Mouse (Mus musculus) ovary, postnatal 10 days (tissue): ENCODE measurements around the gene A530016L24Rik.

ENCODE experiments used
- DNase-seq: peaks from one replicate; pipeline ENCODE4 v3.0.0; 2022; ENCODE audit warnings: low spot score

The A530016L24Rik gene

DNA sequence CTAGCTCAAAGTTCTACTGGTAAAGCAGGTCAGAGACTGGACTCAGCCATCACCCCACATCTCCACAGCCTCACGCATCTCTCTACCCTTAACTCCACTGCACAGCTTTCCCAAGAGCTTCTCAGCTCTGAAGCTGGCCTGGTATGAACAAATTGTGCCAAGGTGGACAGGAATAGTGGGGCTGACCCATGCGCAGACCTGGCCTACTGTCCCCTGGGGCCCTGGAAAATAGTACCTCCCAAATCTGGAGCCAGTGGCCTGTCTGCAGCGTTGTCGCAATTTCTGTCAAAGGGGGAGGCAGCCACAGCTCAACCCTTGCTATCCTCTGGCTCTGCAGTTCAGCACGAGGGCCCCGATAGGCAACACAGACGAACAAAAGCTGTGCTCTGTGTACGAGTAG lies at the start of gene A530016L24Rik:
Gene A530016L24Rik, plus strand, starts transcription at position 315 of the 400 bp plus-strand sequence.
- DNase-seq: no peak

DNA sequence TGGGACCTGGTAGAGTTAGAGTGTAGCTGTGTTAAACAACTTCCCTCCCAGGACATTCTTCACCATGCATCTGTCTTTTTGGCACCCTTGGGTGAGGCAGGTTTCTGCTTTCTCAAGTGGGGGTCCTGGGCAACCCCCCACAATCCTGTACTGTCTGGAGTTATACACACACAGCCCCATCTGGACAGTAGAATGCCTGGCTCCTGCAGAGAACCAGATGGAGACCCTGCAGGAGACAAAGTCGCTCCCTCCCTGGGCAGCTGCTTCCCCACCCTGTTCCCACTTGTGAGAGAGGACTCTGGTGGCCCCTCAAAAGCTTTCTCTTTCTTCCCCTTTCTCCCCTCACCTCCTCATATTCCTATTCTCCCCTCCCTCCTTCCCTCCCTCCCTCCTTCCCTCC lies 49.3 kb upstream of the A530016L24Rik start:
- no peak for DNase-seq

DNA sequence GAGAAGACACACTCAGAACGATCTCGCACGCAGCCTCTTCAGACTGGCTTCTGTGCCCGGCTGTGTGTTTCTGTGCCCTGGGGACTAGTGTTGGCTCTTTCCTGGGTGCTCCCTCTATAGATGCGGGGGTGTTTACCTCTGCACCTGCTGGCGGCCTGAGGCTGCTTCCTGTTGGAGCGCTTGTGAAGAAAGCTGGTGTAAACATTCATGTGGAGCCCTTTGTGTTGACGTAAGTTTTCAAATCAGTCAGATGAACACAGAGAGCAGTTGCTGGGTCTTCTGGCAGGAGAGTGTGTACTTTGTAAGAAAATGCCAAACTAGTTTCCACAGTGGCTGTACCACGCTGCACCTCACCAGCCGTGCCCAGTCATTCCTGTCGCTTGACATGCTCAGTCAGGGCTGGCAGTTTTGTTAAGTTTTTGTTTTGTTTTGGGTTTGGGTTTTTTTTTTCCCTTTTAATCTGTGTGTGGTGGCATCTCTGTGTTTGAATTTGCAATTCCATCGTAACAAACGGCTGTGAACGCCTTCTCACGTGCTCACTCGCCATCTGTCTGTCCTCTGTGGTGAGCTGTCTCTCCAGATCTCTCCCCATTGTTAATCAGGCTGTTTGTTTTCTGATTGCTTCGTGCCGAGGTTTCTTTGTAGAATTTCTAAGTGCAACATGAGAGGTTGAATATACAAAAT lies 40.0 kb upstream of the A530016L24Rik start:
- no peak for DNase-seq

DNA sequence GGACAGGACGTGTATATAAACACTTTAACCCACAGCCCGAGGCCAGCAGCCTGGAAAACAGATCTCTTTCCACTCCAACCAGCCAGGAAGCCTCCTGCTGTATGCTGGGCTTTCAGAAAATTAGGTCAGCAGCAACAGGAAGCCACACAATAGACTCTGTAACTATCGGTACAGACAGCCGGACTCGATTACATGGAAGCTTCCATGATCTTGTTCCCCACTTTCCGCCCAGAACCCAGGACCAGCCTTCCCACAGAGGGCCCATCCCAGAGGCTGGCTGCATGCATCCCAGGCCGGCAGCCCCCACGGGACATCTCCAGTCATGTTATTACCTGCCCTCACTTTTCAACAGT lies 39.4 kb upstream of the A530016L24Rik start:
- DNase-seq: no peak

DNA sequence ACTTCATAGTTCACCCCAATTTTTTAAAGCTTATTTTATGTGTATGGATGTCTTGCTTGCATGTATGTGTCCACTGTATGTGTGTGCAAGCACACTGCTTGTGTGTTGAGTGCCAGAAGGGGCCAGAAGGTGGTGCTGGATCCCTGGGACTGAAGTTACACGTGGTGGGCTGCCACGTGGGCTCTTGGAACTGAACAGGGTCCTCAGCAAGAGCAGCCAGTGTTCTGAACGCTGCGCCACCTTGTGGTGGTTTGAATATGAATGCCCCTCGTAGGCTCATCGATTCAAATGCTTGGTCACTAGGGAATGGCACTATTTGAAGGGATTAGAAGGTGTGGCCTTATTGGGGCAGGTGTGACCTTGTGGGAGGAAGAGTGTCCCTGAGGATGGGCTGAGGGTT lies 38.4 kb upstream of the A530016L24Rik start:
- DNase-seq: no peak

DNA sequence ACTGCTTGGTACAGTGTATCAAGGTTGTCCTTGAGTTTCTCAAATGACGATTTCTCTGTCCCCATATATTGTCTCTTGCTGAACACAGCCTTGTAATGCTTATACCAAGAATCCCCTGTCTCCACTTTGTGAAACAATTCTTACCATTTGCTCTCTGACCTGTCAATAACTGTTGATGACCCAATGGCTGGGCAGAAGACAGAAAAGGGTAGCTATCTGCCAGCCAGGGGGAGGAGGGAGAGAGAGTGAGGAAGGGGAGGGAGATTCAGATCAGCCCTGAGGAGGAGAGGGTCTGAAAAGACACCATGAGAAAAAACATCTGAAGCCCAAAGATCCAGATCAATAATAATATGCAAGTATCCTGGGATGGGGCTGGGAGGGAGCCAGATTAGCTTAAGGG lies 37.9 kb upstream of the A530016L24Rik start:
- no peak for DNase-seq

DNA sequence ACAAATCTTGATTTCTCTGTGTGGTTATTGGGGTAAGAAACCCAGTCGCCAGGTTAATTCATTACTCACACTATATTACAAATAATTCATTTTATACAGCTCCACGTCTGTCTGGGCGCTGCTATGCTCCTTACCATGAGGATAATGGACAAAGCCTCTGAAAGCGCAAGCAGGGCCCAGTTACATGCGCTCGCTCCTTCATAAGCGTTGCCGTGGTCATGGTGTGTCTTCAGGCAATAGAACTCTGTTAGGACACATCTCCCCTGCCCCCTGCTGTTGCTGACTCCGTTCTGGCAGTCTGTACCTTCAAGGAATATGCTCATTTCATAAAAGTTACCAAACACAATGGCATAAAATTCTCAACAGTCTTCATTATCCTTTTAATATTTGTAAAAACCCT lies 37.4 kb upstream of the A530016L24Rik start:
- no peak for DNase-seq

DNA sequence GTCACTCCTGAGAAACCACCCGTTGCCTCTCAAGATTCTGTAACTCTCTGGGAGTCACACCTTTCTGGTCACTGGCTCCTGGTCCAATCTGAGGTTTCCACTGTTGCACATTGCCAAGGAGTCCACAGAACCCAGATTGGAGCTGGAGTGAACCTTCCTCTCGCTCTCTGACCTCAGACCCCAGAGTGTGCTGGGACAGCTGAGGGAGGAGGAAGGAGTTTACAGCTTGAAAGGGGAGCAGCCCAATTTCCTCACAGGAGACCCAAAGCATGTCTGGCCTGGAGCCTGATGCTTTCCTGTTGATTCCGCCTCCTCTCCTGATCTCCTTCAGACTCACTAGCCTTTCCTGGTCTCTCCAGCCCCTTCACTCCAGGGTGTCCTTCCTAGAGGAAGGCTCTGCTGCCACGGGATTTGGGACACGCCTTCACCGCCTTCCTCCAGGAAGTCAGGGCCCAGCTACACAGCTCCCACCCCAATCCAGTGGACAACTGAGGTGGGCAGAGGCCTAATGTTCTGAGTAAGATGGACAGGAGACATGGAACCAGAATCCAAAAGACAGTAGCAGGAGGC lies 33.0 kb upstream of the A530016L24Rik start:
- no peak for DNase-seq

DNA sequence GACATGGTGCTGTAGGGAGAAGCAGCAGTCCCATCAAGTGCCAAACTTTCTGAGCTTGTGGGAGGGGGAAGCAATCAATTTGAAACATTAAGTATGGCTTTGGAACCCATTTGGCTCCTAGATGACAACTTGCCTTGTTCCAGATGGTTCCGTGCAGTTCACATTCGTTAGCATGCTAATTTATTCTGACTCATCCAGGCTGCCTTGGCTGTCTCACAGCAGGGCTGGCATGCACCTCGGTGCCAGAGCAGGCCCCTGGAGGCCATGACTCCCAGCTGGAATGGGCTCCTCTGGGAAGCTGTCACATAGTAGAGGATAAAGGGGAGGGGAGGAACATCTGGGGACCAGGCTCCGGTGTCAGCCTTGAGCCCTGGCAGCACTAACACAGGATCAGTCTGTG lies 31.4 kb upstream of the A530016L24Rik start:
- no peak for DNase-seq

DNA sequence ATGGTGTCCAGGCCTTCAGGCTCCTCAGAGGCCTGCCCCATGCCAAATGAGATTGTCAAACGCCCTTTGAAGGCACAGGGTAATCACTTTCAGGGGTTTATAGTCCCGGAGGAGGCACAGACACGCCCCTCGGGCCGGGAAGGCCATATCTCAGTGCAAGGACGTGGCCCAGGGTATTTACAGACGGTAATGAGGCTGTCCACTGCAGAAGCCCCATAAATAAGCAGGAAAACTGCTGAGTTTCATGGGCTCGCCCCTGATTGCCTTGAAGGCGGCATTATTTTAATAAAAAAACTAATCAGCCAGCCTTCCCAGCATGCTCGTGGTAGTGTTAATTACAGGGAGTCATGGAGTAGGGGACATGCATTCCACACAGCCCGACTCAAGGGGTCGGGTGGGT lies 26.8 kb upstream of the A530016L24Rik start:
- no peak for DNase-seq

DNA sequence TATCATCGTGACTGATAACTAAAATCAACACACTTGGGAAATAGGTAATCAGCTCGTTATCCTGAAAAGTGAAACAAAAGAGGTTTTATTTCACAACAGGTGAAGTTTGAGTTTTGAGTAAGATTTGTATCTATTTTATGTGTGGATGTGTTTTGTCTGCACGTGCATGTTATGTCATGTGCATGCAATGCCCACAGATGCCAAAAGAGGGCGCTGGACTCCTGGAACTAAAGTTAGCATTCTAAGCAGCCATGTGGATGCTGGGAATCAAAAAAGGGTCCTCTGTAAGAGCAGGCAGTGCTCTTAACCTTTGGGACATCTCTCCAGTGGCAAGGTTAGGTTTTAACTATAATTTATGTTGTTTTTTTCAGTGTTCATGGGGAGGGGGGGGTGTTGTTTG lies 26.0 kb upstream of the A530016L24Rik start:
- no peak for DNase-seq

DNA sequence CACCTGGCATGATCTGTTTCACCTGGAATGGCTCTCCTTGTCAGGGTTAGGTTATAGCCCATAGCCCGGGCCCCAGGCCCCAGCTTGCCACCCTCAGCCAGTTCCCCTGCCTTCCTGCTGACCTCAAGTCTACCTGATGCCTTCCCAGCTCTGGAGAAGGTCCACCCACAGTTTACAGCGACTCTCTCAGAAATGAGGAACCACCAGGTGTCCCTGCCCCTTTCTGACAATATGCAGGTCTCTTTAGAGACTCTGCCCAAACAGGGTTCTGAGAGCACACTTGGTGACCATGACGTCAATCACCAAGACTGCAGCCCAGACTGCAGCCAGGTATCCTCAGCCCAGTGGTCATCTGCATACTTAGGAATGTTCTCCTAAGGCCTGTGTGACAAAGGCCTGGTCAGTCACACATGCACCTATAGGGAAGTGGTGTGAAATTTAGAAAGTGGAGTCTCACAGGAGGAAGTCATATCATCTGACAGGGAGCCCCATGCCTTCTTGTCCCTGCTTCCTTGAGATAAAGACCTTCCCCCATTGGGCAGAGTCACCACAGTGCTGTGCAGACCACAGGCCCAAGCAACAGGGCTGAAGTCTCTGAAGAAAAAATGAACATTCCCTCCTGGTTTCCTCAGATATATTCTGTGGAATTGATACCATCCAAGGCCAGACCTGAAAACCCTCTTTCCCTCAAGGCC lies 25.4 kb upstream of the A530016L24Rik start:
- no peak for DNase-seq

DNA sequence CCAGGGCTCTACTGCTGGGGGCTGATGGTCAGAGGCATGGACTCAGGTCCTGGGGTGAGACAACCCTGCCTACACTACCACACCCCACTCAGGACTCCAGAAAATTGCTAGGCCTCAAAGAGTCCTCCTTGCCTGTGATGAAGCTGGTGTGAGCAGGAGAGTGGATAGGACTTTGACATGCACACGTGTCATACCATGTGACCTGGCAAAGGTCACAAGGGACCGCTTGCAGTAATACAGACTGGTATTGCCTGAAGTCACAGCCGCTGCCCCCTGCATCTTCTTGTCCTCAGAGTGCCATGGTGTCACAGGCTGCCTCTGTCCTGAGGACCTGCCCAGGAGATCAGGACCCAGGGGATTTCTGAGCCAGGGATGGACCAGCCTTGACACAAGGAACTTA lies 24.7 kb upstream of the A530016L24Rik start:
- DNase-seq: no peak

DNA sequence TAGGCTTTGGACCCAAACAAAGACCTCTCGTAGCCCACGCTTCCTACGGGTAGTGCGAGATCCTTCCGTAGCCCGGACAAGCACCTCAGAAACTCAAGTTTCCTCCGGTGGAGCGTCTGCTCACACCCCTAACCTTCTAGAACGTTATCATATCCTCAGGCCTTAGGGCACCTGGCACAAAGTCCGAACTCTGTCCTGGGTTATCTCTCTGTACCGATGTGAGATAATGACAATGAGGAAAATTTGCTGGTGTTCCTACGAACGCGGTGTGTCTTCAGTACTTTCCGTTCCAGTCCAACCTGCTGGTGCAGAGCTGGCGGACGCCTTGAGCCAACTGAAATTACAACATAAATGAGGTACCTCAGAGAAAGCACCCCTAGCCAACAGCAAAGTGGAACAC lies 23.3 kb upstream of the A530016L24Rik start:
- no peak for DNase-seq

DNA sequence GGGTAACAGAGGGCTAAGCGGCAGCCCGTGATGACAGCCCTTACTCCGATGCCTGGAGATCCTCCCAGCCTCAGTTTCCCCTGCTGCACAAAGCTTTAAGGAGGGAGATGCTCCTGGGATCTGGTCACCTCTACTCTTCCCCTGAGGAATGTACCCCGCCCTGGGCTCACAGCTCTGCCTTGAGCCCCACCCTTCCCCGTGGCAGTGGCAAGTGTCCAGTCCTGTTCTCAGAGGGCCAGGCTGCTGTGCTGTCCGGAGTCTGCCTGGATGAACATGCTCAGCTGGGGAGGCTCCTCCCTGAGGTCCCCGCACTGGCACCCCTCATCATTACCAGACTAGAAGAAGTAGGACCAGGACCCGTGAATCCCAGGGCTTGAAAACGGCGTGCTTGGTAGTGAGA lies 21.9 kb upstream of the A530016L24Rik start:
- DNase-seq: no peak

DNA sequence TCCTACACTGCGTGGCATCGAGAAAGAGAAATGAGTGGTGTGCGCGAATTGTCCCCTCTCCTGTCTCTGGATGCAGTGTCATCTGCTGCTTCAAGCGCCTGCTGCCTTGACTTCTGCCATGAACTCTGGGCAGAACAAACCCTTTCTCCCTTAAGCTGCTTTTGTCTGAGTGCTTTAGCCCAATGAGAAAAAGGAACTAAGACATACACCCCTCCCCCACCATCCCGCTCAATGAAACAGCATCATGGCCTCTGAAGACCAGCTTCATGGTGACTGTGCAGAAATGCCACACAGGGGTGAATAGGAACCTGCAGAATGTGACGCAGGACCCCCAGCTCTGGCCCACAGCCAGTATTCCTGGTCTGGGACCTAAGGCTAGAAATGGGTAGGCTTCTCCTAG lies 19.9 kb upstream of the A530016L24Rik start:
- no peak for DNase-seq

DNA sequence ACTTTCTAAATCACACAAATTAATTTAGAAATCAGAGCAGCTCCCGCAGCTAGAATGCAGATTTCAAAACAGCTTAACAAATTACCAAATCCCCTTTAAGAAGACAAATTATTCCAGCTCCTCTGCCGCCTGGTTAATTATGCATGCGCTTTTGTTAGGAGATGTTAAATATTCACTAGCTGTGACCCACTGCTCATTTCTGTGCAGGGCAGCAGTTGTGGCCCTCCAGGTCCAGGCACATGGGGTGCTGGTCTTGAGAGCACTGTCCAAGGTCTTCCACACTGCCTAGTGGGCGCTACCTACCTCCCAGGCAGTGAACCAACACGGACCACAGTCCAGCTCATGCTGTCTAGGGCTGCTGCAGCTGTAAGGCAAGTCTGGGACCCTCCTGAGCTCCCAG lies 19.0 kb upstream of the A530016L24Rik start:
- no peak for DNase-seq

DNA sequence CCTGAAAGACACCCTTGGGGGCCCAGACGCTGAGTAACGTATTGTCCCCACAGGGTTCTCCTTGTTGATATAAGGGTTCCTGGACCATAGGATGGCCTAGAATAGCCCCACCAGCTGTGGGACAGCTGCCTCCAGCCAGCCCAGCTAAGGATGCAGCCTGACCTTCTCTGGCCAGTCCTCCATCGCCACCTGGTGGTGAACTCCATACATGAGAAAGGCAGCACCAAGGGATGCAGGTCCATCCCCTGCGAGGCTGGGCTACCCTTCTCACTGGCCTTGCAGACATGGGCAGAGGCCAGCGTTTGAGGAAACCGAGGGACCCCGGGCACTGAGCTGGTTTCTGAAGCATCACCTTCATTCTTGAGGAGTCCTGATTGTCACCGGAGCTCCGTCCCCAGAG lies 15.5 kb upstream of the A530016L24Rik start:
- DNase-seq: peak; percentile 69

DNA sequence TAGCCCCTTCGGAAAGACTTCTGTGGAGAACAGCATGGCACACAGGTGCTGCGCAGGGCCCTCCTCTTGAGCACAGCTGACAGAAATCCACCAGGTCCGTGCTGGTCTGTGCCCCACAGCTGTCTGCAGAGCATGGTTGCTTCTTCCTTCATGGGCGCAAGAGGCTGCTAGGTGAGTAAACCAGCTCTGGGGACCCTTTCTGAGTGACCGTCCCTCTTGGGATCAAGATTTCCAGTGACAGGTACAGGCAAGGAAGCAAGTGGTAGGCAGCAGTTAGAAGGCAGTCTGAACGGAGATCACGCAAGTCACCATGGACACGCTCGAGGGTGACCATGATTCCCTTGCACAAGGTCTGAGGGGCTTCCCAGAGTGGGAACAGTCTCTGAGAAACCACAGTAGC lies 287 bp downstream of the A530016L24Rik start:
- DNase-seq: no peak

DNA sequence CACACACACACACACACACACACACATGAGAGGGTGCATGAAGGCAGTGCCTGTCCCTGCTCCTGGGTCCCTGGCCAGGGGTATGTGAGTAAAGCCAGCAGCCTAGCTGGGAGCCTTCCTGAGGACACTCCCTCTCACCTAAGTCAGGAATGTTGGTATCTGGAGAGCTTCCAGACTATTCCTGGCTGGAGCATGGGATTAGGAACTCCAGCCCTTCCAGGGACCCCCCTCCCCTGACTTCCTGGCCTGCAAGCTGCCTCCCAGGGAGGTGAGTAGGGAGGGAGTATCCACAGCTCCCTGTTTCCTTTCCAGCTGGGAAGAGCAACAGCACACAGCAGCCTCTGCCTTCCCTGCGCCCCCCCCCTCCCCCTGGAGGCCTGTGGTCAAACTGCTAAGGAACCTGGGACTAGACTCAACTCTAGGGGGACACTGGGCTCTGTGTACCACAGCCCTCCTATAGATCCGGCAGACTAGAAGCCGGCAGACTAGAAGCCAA lies 1.2 kb downstream of the A530016L24Rik start:
- no peak for DNase-seq

DNA sequence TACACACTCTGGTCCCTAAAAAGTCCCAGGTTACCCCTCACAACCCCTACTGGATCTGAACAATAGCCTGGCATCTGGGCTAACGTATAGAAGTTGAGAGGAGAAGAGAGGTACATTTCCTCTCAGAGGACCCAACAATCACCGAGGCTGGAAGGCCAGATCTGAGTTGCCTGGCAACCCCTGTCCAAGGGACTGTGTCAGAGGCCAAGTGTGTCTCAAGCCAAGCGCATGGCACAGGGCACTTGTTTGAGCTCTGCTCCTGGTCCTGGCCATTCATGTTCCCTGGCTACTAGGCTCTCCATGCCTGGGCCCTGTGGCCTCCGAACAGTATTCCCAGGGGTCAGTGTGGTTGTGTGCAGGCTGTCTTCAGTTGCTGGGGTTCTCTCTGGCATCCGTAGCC lies 6.9 kb downstream of the A530016L24Rik start:
- DNase-seq: no peak

DNA sequence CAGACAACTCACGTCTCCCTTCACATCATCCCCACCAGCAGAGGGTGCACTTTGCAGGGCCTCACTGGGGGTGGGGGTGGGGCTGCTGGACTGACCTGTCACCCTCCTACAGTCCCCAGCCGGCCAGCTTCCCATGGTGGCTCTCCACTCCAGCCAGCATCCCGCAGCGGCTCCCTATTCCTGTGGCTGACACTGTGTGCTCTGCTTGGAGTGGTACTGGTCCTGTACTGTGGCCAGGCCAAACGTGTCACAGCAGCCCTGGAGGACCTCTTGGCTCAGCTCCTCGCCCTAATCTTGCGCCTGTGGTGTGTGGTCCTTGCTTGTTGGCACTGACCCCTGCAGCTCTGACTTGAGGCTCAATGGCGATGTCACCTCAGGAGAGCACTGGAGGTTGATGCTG lies 8.5 kb downstream of the A530016L24Rik start:
- no peak for DNase-seq

DNA sequence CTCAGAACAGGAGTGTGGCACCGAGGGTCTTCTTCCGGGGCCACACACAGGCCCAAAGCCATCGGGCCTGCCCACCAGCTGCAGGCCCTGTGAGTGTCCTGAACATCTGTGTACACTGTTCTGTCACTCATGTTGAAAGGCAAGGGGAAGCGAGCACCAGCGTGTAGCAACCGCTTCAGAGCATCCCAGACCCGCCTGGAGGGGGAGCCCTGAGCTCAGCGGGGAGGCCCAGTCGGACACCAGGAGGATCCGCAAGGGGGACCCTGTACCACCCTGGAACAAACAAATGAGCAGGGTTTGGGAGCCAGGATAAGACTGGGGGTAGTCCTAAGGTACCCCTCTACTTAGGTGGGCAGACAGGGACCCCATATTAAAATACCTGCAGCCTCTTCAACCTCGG lies 9.4 kb downstream of the A530016L24Rik start:
- no peak for DNase-seq
